ENCODE assay signal across 21 mouse cellular contexts in genomic region chr16:4543266-4543665, GRCm38 (mm10). TPM values are rescaled to one million over a fixed set of nuclear protein-coding genes. Genes with fewer than 3 reads are reported as not detected.
DNase-seq lines count a peak whose midpoint lies in the region; ATAC-seq and TF ChIP-seq lines count a peak whose summit lies in the region.
"Had no signal": no experiment of that assay in that cellular context is flagged by ENCODE, and none has a peak within 500 bp of the region (broad histone marks: within the 10 kb centered on the region; RNA-seq: fewer than 3 reads in every experiment).

No protein-coding gene starts in this region.

- H3K4me3 ChIP-seq in forebrain, embryonic 15.5 days: no peak overlapping the region
- no peak overlapping the region for H3K4me3 ChIP-seq in forebrain, postnatal 0 days (ENCODE audit: low read depth, low read length)
- H3K4me3 ChIP-seq in heart, embryonic 10.5 days: no peak overlapping the region
- H3K4me3 ChIP-seq in liver, embryonic 13.5 days (replicated peaks): no peak overlapping the region
- H3K4me3 ChIP-seq in liver, embryonic 11.5 days (ENCODE audit: low read depth, low read length): no peak overlapping the region
- no peak overlapping the region for H3K4me3 ChIP-seq in stomach, postnatal 0 days (ENCODE audit: low read depth, low read length)
- H3K4me3 ChIP-seq: embryonic facial prominence, embryonic 15.5 days; hindbrain, embryonic 13.5 days had no signal

- no peak for TF ChIP-seq EP300 in stomach, postnatal 0 days (optimal IDR thresholded peaks at IDR 0.05)

- H3K27ac ChIP-seq in forebrain, embryonic 15.5 days (replicated peaks): 0 out of 2 replicates have a peak overlapping the region, but pooled peaks have one; percentile 2
- no peak overlapping the region for H3K27ac ChIP-seq in forebrain, postnatal 0 days (ENCODE audit: low read depth, low read length)
- H3K27ac ChIP-seq in heart, embryonic 10.5 days: no peak overlapping the region
- H3K27ac ChIP-seq in liver, embryonic 13.5 days: peak overlapping the region; percentile 40
- no peak overlapping the region for H3K27ac ChIP-seq in liver, embryonic 11.5 days (ENCODE audit: low read depth, low read length)
- H3K27ac ChIP-seq in stomach, postnatal 0 days (replicated peaks): no peak overlapping the region
- H3K27ac ChIP-seq: embryonic facial prominence, embryonic 15.5 days; hindbrain, embryonic 13.5 days; hindbrain, postnatal 0 days had no signal

- H3K9ac ChIP-seq in forebrain, embryonic 15.5 days (replicated peaks): no peak overlapping the region; the same call in 1 of the 2 replicates
- H3K9ac ChIP-seq in forebrain, postnatal 0 days: no peak overlapping the region
- no peak overlapping the region for H3K9ac ChIP-seq in liver, embryonic 13.5 days
- H3K9ac ChIP-seq in liver, embryonic 11.5 days (ENCODE audit: low read depth, low read length): no peak overlapping the region
- 0 out of 2 replicates have a peak overlapping the region, but pooled peaks have one; percentile 13 for H3K9ac ChIP-seq in stomach, postnatal 0 days (ENCODE audit: low read length)
- H3K9ac ChIP-seq: embryonic facial prominence, embryonic 15.5 days; hindbrain, embryonic 13.5 days had no signal

- peaks cover 22% of the 10 kb centered on the region for H3K36me3 ChIP-seq in forebrain, embryonic 15.5 days
- H3K36me3 ChIP-seq in forebrain, postnatal 0 days (ENCODE audit: insufficient read depth): peaks cover 23% of the 10 kb centered on the region
- H3K36me3 ChIP-seq in heart, embryonic 10.5 days: peaks cover 34% of the 10 kb centered on the region
- H3K36me3 ChIP-seq in liver, embryonic 13.5 days: peaks cover 40% of the 10 kb centered on the region
- peaks cover 14% of the 10 kb centered on the region for H3K36me3 ChIP-seq in liver, embryonic 11.5 days (ENCODE audit: control insufficient read depth, insufficient read depth, low read length)
- H3K36me3 ChIP-seq in stomach, postnatal 0 days (ENCODE audit: control insufficient read depth, insufficient read depth, low read length): peaks cover 6% of the 10 kb centered on the region

- no peaks in the 10 kb centered on the region for H3K9me3 ChIP-seq in forebrain, embryonic 15.5 days
- H3K9me3 ChIP-seq in forebrain, postnatal 0 days (ENCODE audit: low read length): no peaks in the 10 kb centered on the region
- H3K9me3 ChIP-seq in heart, embryonic 10.5 days: no peaks in the 10 kb centered on the region
- no peaks in the 10 kb centered on the region for H3K9me3 ChIP-seq in liver, embryonic 13.5 days (replicated peaks)
- no peaks in the 10 kb centered on the region for H3K9me3 ChIP-seq in liver, embryonic 11.5 days (ENCODE audit: control insufficient read depth, low read length)
- H3K9me3 ChIP-seq in stomach, postnatal 0 days (ENCODE audit: control insufficient read depth, low read length): no peaks in the 10 kb centered on the region
- H3K9me3 ChIP-seq: embryonic facial prominence, embryonic 15.5 days; hindbrain, embryonic 13.5 days had no signal

- TF ChIP-seq CTCF in forebrain, postnatal 0 days (IDR thresholded peaks at IDR 0.05; ENCODE audit: low read depth): no peak
- no peak for TF ChIP-seq CTCF in stomach, postnatal 0 days (IDR thresholded peaks at IDR 0.05; ENCODE audit: low read depth)

- peaks cover 29% of the 10 kb centered on the region for H3K4me1 ChIP-seq in forebrain, embryonic 15.5 days
- peaks cover 3% of the 10 kb centered on the region; the same call in 1 of the 2 replicates for H3K4me1 ChIP-seq in forebrain, postnatal 0 days (ENCODE audit: insufficient read depth)
- peaks cover 8% of the 10 kb centered on the region; the same call in 1 of the 2 replicates for H3K4me1 ChIP-seq in heart, embryonic 10.5 days
- H3K4me1 ChIP-seq in liver, embryonic 13.5 days (replicated peaks): peaks cover 37% of the 10 kb centered on the region
- H3K4me1 ChIP-seq in liver, embryonic 11.5 days (replicated peaks; ENCODE audit: control insufficient read depth, insufficient read depth, low read length): no peaks in the 10 kb centered on the region; the same call in 1 of the 2 replicates
- no peaks in the 10 kb centered on the region for H3K4me1 ChIP-seq in stomach, postnatal 0 days (replicated peaks; ENCODE audit: control insufficient read depth, insufficient read depth)

- DNase-seq in forebrain, postnatal 0 days: no peak
- peak; percentile 72 for DNase-seq in heart, embryonic 10.5 days (ENCODE audit: low spot score)
- no peak for DNase-seq in heart, postnatal 4 days
- DNase-seq in liver, embryonic 13.5 days: no peak
- no peak for DNase-seq in liver, embryonic 11.5 days (ENCODE audit: low spot score)
- DNase-seq in stomach, postnatal 0 days (ENCODE audit: low spot score): no peak
- no peak for DNase-seq in spleen, postnatal 36 days (ENCODE audit: low spot score in 2 of 2)
- DNase-seq: adrenal gland, postnatal 14 days; cerebellum, adult 11-12 months; cerebellum, adult 9-11 months; cerebellum, postnatal 36 days; gastrocnemius, postnatal 36 days; heart, adult 18-20 months; kidney, adult 11 months; kidney, adult 9 months had no signal

- H3K27me3 ChIP-seq in forebrain, embryonic 15.5 days: no peaks in the 10 kb centered on the region
- no peaks in the 10 kb centered on the region for H3K27me3 ChIP-seq in forebrain, postnatal 0 days (ENCODE audit: insufficient read depth, low read length)
- no peaks in the 10 kb centered on the region for H3K27me3 ChIP-seq in heart, embryonic 10.5 days (ENCODE audit: insufficient read depth, poor library complexity, severe bottlenecking)
- no peaks in the 10 kb centered on the region for H3K27me3 ChIP-seq in liver, embryonic 13.5 days
- no peaks in the 10 kb centered on the region for H3K27me3 ChIP-seq in liver, embryonic 11.5 days (replicated peaks; ENCODE audit: control insufficient read depth, insufficient read depth, low read length)
- no peaks in the 10 kb centered on the region for H3K27me3 ChIP-seq in stomach, postnatal 0 days (ENCODE audit: control insufficient read depth, insufficient read depth, low read length)
- H3K27me3 ChIP-seq: embryonic facial prominence, embryonic 15.5 days; hindbrain, embryonic 13.5 days had no signal

- ATAC-seq in forebrain, embryonic 15.5 days (replicated peaks): no peak
- no peak for ATAC-seq in forebrain, postnatal 0 days
- no peak for ATAC-seq in liver, embryonic 13.5 days (ENCODE audit: low read depth)
- ATAC-seq in liver, embryonic 11.5 days (replicated peaks; ENCODE audit: low FRiP score): no peak
- ATAC-seq in stomach, postnatal 0 days (ENCODE audit: low FRiP score, low TSS enrichment): no peak
- ATAC-seq: forebrain, embryonic 14.5 days; hindbrain, postnatal 0 days had no signal

- WGBS in forebrain, embryonic 15.5 days: 70% methylated on average over 3 of the region's 3 CpGs
- 74% methylated on average over 3 of the region's 3 CpGs for WGBS in forebrain, postnatal 0 days
- WGBS in heart, embryonic 10.5 days: 71% methylated on average over 3 of the region's 3 CpGs
- 63% methylated on average over 3 of the region's 3 CpGs for whole genome bisulfite sequencing in liver, embryonic 13.5 days (ENCODE audit: insufficient replicate concordance)
- WGBS in liver, embryonic 11.5 days: 76% methylated on average over 3 of the region's 3 CpGs
- WGBS in stomach, postnatal 0 days: 42% methylated on average over 3 of the region's 3 CpGs

- no peak overlapping the region for H3K4me2 ChIP-seq in forebrain, embryonic 15.5 days (replicated peaks)
- no peak overlapping the region for H3K4me2 ChIP-seq in forebrain, postnatal 0 days (ENCODE audit: low read depth)
- no peak overlapping the region for H3K4me2 ChIP-seq in liver, embryonic 13.5 days
- H3K4me2 ChIP-seq in liver, embryonic 11.5 days: no peak overlapping the region
- H3K4me2 ChIP-seq in stomach, postnatal 0 days (replicated peaks; ENCODE audit: low read depth): no peak overlapping the region
- H3K4me2 ChIP-seq: embryonic facial prominence, embryonic 15.5 days; heart, embryonic 11.5 days; hindbrain, embryonic 13.5 days had no signal

RNA-seq across cellular contexts. Expression of gene Srl, which starts 1.6 kb away (rescaled TPM):
- 40.1 and 40.2 TPM in 2 replicates for polyA plus RNA-seq in forebrain, embryonic 15.5 days (2015; fragmentation: Nextera tagmentation; extraction: Ambion mirVana)
- 55.0 and 55.9 TPM in 2 replicates for total RNA-seq in forebrain, postnatal 0 days (2014; rRNA removed)
- polyA plus RNA-seq in forebrain, postnatal 0 days (2015; fragmentation: Nextera tagmentation; extraction: Ambion mirVana): 18.8 and 23.4 TPM in 2 replicates
- 87.3 and 201 TPM in 2 replicates for polyA plus RNA-seq in heart, embryonic 10.5 days (2016; fragmentation: Nextera tagmentation; extraction: Ambion mirVana)
- 1,000 to 10,000 TPM; 1,069 to 1,171 TPM for total RNA-seq in heart, postnatal 4 days (2021)
- polyA plus RNA-seq in liver, embryonic 13.5 days (2015; fragmentation: Nextera tagmentation; extraction: Ambion mirVana): 3.1 and 3.2 TPM in 2 replicates
- 8.7 and 8.8 TPM in 2 replicates for polyA plus RNA-seq in liver, embryonic 11.5 days (2014; fragmentation: Nextera tagmentation; extraction: Ambion mirVana)
- 2.8 and 3.1 TPM in 2 replicates for polyA plus RNA-seq in stomach, postnatal 0 days (2015; fragmentation: Nextera tagmentation; extraction: Ambion mirVana)

RNA-seq across cellular contexts. Expression of gene Tfap4, which starts 16.4 kb away (rescaled TPM):
- 14.3 and 15.2 TPM in 2 replicates for polyA plus RNA-seq in forebrain, embryonic 15.5 days (2015; fragmentation: Nextera tagmentation; extraction: Ambion mirVana)
- total RNA-seq in forebrain, postnatal 0 days (2014; rRNA removed): 9.1 and 10.2 TPM in 2 replicates
- 6.4 and 8.0 TPM in 2 replicates for polyA plus RNA-seq in forebrain, postnatal 0 days (2015; fragmentation: Nextera tagmentation; extraction: Ambion mirVana)
- polyA plus RNA-seq in heart, embryonic 10.5 days (2016; fragmentation: Nextera tagmentation; extraction: Ambion mirVana): 9.5 and 17.5 TPM in 2 replicates
- total RNA-seq in heart, postnatal 4 days (2021): 1 to 10 TPM; 3.5 to 4.7 TPM
- polyA plus RNA-seq in liver, embryonic 13.5 days (2015; fragmentation: Nextera tagmentation; extraction: Ambion mirVana): 8.4 and 10.7 TPM in 2 replicates
- 23.3 and 25.1 TPM in 2 replicates for polyA plus RNA-seq in liver, embryonic 11.5 days (2014; fragmentation: Nextera tagmentation; extraction: Ambion mirVana)
- 8.9 and 10.6 TPM in 2 replicates for polyA plus RNA-seq in stomach, postnatal 0 days (2015; fragmentation: Nextera tagmentation; extraction: Ambion mirVana)

RNA-seq across cellular contexts. Expression of gene Glis2, which starts 51.2 kb away (rescaled TPM):
- polyA plus RNA-seq in forebrain, embryonic 15.5 days (2015; fragmentation: Nextera tagmentation; extraction: Ambion mirVana): 11.0 and 14.6 TPM in 2 replicates
- total RNA-seq in forebrain, postnatal 0 days (2014; rRNA removed): 13.3 and 15.2 TPM in 2 replicates
- polyA plus RNA-seq in forebrain, postnatal 0 days (2015; fragmentation: Nextera tagmentation; extraction: Ambion mirVana): 7.1 and 11.6 TPM in 2 replicates
- 13.9 and 20.7 TPM in 2 replicates for polyA plus RNA-seq in heart, embryonic 10.5 days (2016; fragmentation: Nextera tagmentation; extraction: Ambion mirVana)
- 10 to 100 TPM; 35.3 to 43.8 TPM for total RNA-seq in heart, postnatal 4 days (2021)
- 2.4 and 2.8 TPM in 2 replicates for polyA plus RNA-seq in liver, embryonic 13.5 days (2015; fragmentation: Nextera tagmentation; extraction: Ambion mirVana)
- polyA plus RNA-seq in liver, embryonic 11.5 days (2014; fragmentation: Nextera tagmentation; extraction: Ambion mirVana): 10.8 and 11.7 TPM in 2 replicates
- polyA plus RNA-seq in stomach, postnatal 0 days (2015; fragmentation: Nextera tagmentation; extraction: Ambion mirVana): 11.6 and 11.7 TPM in 2 replicates

Comparison
In these comparisons a context has a peak if more than half of its experiments do, and no peak if none do; other contexts are left out.
1. H3K27ac ChIP-seq: peak in forebrain, embryonic 15.5 days (single experiment) and liver, embryonic 13.5 days (single experiment); none in forebrain, postnatal 0 days (single experiment), heart, embryonic 10.5 days (single experiment), liver, embryonic 11.5 days (single experiment) and stomach, postnatal 0 days (single experiment).